Mouse (Mus musculus): ENCODE data around the gene Mrpl33. TPM values are rescaled to one million over a fixed set of nuclear protein-coding genes. Genes with fewer than 3 reads are reported as not detected.

Mrpl33 gene
- polyA plus RNA-seq, 1 experiment: 27.6 TPM

- WGBS: 91% methylated on average over 4 of the region's 4 CpGs
- TF ChIP-seq POLR2A (IDR thresholded peaks at IDR 0.05; ENCODE audit: control insufficient read depth, extremely low read depth, insufficient read depth, low read length, poor library complexity): no peak
- no peak overlapping the region for H3K4me3 ChIP-seq (ENCODE audit: control insufficient read depth, insufficient read depth, low read length)
- no peaks in the 10 kb centered on the region for H3K4me1 ChIP-seq (replicated peaks; ENCODE audit: control insufficient read depth, insufficient read depth, low read length)
- no peak overlapping the region for H3K27ac ChIP-seq (ENCODE audit: control insufficient read depth, insufficient read depth, low read length)
- DNase-seq: no peak
- no peaks in the 10 kb centered on the region for H3K27me3 ChIP-seq (ENCODE audit: control insufficient read depth, insufficient read depth, low read length)
- 0 out of 2 replicates have a peak, but pooled peaks cover 4% of the 10 kb centered on the region for H3K36me3 ChIP-seq (ENCODE audit: control insufficient read depth, insufficient read depth, low read length)
These were observed 47.5 kb downstream of the Mrpl33 start for GRCm38 (mm10) chr5:31644272-31644671.

- Histone ChIP-seq H3K4me1 (replicated peaks; ENCODE audit: control insufficient read depth, insufficient read depth, low read length) (no peaks in the 10 kb centered on the region), H3K4me3 (ENCODE audit: control insufficient read depth, insufficient read depth, low read length) (no peak overlapping the region), H3K36me3 (ENCODE audit: control insufficient read depth, insufficient read depth, low read length) (0 out of 2 replicates have a peak, but pooled peaks cover 4% of the 10 kb centered on the region), H3K27me3 (ENCODE audit: control insufficient read depth, insufficient read depth, low read length) (no peaks in the 10 kb centered on the region), H3K27ac (ENCODE audit: control insufficient read depth, insufficient read depth, low read length) (no peak overlapping the region)
- TF ChIP-seq CTCF (IDR thresholded peaks at IDR 0.05; ENCODE audit: borderline replicate concordance, control insufficient read depth, extremely low read depth, insufficient read depth, low read length, poor library complexity) (no peak), POLR2A (IDR thresholded peaks at IDR 0.05; ENCODE audit: control insufficient read depth, extremely low read depth, insufficient read depth, low read length, poor library complexity) (no peak)
- 94% methylated on average over 6 of the region's 6 CpGs for WGBS
- no peak for DNase-seq
These were observed 48.1 kb downstream of the Mrpl33 start for GRCm38 (mm10) chr5:31644847-31645246.

GRCm38 (mm10) chr5:31645798-31646197 lies 49.1 kb downstream of the Mrpl33 start:
- DNase-seq: no peak
- Histone ChIP-seq H3K4me1 (replicated peaks; ENCODE audit: control insufficient read depth, insufficient read depth, low read length) (no peaks in the 10 kb centered on the region), H3K36me3 (ENCODE audit: control insufficient read depth, insufficient read depth, low read length) (0 out of 2 replicates have a peak, but pooled peaks cover 4% of the 10 kb centered on the region), H3K4me3 (ENCODE audit: control insufficient read depth, insufficient read depth, low read length) (no peak overlapping the region), H3K27ac (ENCODE audit: control insufficient read depth, insufficient read depth, low read length) (no peak overlapping the region), H3K27me3 (ENCODE audit: control insufficient read depth, insufficient read depth, low read length) (no peaks in the 10 kb centered on the region)
- TF ChIP-seq POLR2A (IDR thresholded peaks at IDR 0.05; ENCODE audit: control insufficient read depth, extremely low read depth, insufficient read depth, low read length, poor library complexity): no peak
- TF ChIP-seq CTCF (IDR thresholded peaks at IDR 0.05; ENCODE audit: borderline replicate concordance, control insufficient read depth, extremely low read depth, insufficient read depth, low read length, poor library complexity): no peak
- WGBS: 96% methylated on average over 6 of the region's 6 CpGs

- Histone ChIP-seq H3K36me3 (ENCODE audit: control insufficient read depth, insufficient read depth, low read length) (0 out of 2 replicates have a peak, but pooled peaks cover 4% of the 10 kb centered on the region), H3K4me3 (ENCODE audit: control insufficient read depth, insufficient read depth, low read length) (no peak overlapping the region), H3K27ac (ENCODE audit: control insufficient read depth, insufficient read depth, low read length) (no peak overlapping the region), H3K27me3 (ENCODE audit: control insufficient read depth, insufficient read depth, low read length) (no peaks in the 10 kb centered on the region), H3K4me1 (replicated peaks; ENCODE audit: control insufficient read depth, insufficient read depth, low read length) (no peaks in the 10 kb centered on the region)
- WGBS: 91% methylated on average over 6 of the region's 6 CpGs
- TF ChIP-seq POLR2A (IDR thresholded peaks at IDR 0.05; ENCODE audit: control insufficient read depth, extremely low read depth, insufficient read depth, low read length, poor library complexity): no peak
- TF ChIP-seq CTCF (IDR thresholded peaks at IDR 0.05; ENCODE audit: borderline replicate concordance, control insufficient read depth, extremely low read depth, insufficient read depth, low read length, poor library complexity): no peak
- DNase-seq: no peak
These were observed 49.8 kb downstream of the Mrpl33 start for GRCm38 (mm10) chr5:31646574-31646973.

GRCm38 (mm10) chr5:31647327-31647726 lies 50.6 kb downstream of the Mrpl33 start:
- Histone ChIP-seq H3K36me3 (ENCODE audit: control insufficient read depth, insufficient read depth, low read length) (0 out of 2 replicates have a peak, but pooled peaks cover 4% of the 10 kb centered on the region), H3K4me1 (replicated peaks; ENCODE audit: control insufficient read depth, insufficient read depth, low read length) (no peaks in the 10 kb centered on the region), H3K27me3 (ENCODE audit: control insufficient read depth, insufficient read depth, low read length) (no peaks in the 10 kb centered on the region), H3K27ac (ENCODE audit: control insufficient read depth, insufficient read depth, low read length) (no peak overlapping the region), H3K4me3 (ENCODE audit: control insufficient read depth, insufficient read depth, low read length) (no peak overlapping the region)
- TF ChIP-seq POLR2A (IDR thresholded peaks at IDR 0.05; ENCODE audit: control insufficient read depth, extremely low read depth, insufficient read depth, low read length, poor library complexity) (no peak), CTCF (IDR thresholded peaks at IDR 0.05; ENCODE audit: borderline replicate concordance, control insufficient read depth, extremely low read depth, insufficient read depth, low read length, poor library complexity) (no peak)
- 95% methylated on average over 2 of the region's 2 CpGs for WGBS
- DNase-seq: no peak

GRCm38 (mm10) chr5:31650518-31651288 lies 54.0 kb downstream of the Mrpl33 start:
- no peak overlapping the region for H3K4me3 ChIP-seq (ENCODE audit: control insufficient read depth, insufficient read depth, low read length)
- no peaks in the 10 kb centered on the region for H3K36me3 ChIP-seq (ENCODE audit: control insufficient read depth, insufficient read depth, low read length)
- WGBS: 95% methylated on average over 2 of the region's 2 CpGs
- TF ChIP-seq POLR2A (IDR thresholded peaks at IDR 0.05; ENCODE audit: control insufficient read depth, extremely low read depth, insufficient read depth, low read length, poor library complexity) (no peak), CTCF (IDR thresholded peaks at IDR 0.05; ENCODE audit: borderline replicate concordance, control insufficient read depth, extremely low read depth, insufficient read depth, low read length, poor library complexity) (no peak)
- H3K4me1 ChIP-seq (replicated peaks; ENCODE audit: control insufficient read depth, insufficient read depth, low read length): no peaks in the 10 kb centered on the region
- no peak overlapping the region for H3K27ac ChIP-seq (ENCODE audit: control insufficient read depth, insufficient read depth, low read length)
- no peaks in the 10 kb centered on the region for H3K27me3 ChIP-seq (ENCODE audit: control insufficient read depth, insufficient read depth, low read length)
- no peak for DNase-seq
